Mouse (Mus musculus) layer of hippocampus, postnatal 14 days (tissue): ENCODE measurements around the gene Lamc1. TPM values are rescaled to one million over a fixed set of nuclear protein-coding genes. Genes with fewer than 3 reads are reported as not detected.
A peak's percentile ranks its signal among the peaks of the same experiment; 100 is the strongest.
"Not testable (repeated sequence)": the region's sequence is repeated elsewhere in the genome, so short reads cannot be mapped to it uniquely, and the experiment has no call there.

ENCODE experiments used
- DNase-seq, 2 experiments: peaks; one replicate each; pipeline ENCODE4 v3.0.0; 2021 to 2022; ENCODE audit warnings: low spot score in 2 of 2, mixed read lengths in 1 of 2
- long read RNA-seq, 2 experiments: library from polyadenylated mRNA; stranded (forward); transcript quantifications; one replicate each; pipeline ENCODE4 v2.0.0; 2021
- total RNA-seq, 2 experiments: library from RNA; stranded (reverse); gene quantifications; 2 replicates each; pipeline ENCODE4 v1.2.3; 2021

Gene Lamc1
- total RNA-seq, result 10 to 100 TPM; 43.3 to 49.1 TPM
- long read RNA-seq, experiment 1, full-length matches to known transcripts, result 5 of 12 reads
- long read RNA-seq, experiment 1, partial matches to known transcripts, result 3 of 12 reads
- long read RNA-seq, experiment 1, other reads (novel, unspliced or antisense), result 4 of 12 reads
- long read RNA-seq, experiment 2, full-length matches to known transcripts, result 5 of 18 reads
- long read RNA-seq, experiment 2, partial matches to known transcripts, result 12 of 18 reads
- long read RNA-seq, experiment 2, other reads (novel, unspliced or antisense), result 1 of 18 reads

DNA sequence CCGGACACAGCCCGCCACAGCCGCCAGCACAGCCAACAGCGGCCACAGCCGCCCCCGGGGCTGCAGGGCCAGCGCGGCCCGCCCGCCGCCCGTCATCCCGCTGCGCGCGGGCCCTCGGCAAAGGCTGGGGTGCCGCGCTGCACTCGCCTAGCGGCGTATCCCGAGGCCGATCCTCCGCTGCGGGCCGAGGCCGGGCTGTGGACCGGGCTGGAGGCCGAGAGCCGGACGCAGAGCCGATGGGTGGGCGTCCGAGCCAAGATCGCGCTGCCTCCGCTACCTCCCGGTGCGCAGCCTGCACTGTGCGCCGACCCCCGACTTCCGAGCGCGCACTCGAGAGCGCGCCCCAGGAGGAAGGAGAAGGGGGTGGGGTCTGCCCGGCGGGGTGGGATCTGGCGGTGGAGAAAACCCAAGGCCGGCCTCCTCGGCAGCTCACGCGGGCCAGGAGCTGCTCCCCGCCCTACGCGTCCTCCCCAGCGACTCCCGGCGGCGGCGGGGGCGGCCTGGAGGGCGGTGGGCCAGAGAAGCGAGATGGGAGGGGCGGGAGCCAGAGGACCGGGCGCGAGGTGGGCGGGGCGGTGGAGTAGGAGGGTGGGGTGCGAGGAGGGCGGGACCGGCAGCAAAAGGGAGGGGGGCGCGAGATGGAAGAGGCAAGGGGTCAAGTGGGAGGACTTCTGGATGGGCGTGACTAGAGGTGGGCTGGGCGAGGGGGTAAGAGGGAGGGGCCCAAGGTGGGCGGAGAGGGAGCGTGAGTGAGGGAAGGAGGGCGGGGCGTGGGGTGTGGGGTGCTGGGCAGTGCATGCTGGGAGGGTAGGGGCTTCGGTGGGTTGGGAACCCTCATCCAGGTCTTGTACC lies at the start of gene Lamc1:
TSS of gene Lamc1 (minus strand) at position 343 of the 852 bp plus-strand sequence.
- peak; percentile 85 to 89 for DNase-seq

DNA sequence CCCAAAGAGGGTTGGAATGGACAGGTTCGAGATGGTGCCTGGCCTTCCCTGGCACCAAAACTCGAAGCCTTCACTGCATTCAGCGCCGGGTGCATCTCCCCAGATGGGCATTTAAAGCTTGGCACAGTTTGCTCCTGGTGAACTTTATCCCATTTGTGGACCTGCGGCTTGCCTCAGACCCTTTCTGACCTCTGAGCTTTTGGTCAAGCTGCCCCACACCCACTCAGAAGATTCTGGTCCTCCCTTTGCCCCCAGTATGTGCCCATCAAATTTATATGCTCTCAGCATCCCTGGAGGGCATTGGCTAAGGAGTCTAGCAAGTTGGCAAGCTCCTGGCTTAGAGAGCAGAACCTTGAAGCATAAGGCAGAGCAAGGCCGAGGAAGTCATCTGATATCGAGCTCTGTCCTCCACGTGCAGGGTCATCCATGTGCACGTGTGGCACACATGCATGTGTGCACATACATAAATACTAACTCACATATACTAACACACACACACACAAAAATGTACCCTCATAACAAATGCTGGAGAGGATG lies 48.2 kb upstream of the Lamc1 start:
- DNase-seq, result no peak

DNA sequence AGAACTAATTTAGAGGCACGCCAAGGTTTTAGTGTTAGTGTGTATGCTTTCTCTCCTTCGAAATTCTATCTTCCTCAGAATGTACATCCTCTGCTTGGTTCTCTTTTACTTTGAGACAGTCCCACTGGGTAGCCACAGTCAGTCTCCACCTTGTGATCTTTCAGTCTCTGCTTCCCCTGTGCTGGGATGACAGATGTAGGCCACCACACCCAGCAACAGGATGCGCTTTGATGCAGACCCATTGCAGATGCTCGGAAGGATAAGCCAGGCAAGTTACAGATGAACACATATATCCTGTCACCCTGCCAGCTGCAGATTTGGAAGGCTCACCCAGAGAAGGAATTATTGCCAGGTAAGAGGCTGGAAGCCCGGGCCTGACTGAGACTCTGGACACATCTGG lies 47.2 kb upstream of the Lamc1 start:
- DNase-seq, result no peak

DNA sequence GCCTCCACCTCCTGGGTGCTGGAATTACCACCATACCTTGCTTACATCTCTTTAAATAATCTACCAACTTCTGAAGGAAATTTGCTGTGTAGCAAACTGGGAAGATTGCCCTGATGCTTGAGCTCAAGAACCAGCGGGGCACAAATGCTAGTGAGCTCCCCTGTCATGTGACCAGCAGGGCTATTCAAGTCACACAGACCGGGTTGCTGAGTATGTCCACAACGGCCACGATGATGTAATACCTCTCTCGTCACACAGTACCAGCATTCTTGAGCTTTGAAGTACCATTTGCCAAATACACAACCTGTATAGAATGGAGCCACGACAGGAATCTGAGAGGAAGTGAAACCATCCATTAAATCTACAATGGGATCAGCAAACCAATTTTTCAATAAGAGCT lies 46.0 kb upstream of the Lamc1 start:
- DNase-seq, result no peak

DNA sequence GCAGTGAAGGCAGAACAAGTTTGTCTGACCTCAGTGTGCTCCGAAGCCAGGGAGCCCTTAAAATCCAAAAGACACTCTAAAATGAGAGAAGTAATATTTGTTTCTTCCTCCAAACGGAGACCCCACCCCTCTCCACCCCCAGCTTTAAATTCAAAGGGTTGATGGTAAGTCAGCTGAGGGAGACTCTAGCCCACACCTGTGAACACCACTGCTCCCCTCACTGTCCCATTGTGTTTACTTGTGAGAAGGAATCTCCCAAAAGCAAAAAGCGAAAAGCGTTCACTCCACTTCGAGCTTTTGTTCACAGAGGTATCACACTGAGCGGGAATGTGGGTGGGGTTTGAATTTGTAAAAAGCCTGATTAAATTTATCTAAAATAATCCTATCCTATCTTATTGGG lies 43.9 kb upstream of the Lamc1 start:
- DNase-seq, result no peak

DNA sequence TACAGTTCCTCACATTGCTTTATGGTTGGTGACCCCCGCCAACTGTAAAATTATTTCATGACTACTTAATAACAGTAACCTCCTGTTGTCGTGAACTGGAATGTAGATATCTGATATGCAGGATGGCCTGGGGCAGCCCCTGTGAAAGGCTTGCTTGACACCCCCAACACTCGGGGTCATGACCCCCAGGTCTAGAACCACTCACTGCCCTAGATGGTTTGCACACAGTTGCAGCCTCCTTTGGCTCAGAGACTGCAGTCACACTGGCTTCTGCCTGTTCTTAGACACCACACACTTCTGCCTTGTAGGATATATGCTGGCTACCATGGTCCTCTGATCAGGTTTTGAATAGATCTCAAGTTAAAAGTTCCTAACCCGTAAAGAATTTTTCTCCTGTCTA lies 41.5 kb upstream of the Lamc1 start:
- DNase-seq, result no peak

DNA sequence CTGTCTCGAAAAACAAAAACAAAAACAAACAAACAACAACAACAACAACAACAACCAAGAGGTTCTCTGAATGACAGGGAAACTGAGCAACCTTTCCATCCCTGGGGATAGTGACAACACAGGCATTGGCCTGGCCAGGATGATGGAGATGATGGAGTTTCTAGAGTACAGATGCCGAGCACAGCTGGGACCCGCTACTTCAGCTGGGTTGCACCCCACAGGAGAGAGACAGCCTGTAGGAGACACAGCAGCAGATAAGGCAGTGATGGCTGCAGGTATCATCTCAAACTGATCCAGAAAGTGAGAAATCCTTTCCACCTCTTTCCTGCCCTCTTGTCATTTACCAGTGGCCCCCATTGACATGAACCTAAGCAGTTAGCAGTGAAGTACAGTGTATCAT lies 39.3 kb upstream of the Lamc1 start:
- no peak for DNase-seq

DNA sequence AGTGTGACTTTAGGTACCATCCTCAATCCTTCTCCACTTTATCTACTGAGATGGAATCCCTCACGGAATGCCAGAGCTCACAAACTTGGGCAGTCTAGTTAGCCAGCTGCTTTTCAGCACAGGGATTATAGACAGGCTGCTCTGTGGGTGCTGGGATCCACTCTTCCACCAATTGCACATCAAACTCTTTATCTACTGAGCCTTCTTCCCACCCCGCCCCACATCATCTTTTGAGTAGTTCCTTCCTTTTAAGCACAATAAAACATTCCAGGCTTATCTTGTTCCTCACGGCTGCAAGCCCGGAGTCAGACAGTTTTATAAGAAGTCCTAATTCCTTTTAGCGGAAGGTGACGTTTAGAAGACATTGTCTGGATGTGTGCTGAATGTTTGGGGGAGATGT lies 36.4 kb upstream of the Lamc1 start:
- no peak for DNase-seq

DNA sequence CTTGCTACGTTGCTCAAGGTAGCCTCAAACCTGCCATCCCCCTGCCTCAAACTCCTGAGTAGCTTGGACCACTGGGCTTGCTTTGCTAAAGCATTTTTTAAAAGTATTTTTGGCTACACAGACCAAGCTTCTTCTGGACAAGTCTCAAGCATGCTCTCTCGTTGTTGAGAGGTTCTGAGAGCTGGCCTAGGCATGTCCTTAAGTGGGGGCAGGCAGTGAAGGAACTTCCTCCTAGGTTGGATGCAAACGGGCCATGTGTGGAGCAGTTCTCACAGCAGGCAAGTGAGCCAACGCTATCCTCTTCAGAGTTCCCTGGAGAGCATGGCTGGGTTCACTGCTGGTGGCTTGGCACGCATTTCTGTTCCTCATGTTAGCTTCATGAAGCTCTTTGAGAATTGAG lies 34.5 kb upstream of the Lamc1 start:
- no peak for DNase-seq

DNA sequence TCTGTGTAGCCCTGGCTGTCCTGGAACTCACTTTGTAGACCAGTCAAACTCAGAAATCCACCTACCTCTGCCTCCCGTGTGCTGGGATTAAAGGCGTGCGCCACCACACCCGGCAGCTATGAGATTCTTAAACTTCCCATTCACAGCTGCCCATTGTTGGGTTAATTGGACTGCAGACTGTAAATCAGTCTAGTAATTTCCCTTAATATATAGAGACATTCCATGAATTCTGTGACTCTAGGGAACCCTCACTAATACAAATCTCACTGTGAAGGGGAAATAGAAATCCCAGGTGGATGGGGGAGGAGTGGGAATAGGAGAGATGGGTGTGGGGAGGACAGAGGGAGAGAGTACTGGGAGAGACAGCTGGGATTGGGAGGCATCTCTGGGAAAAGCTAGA lies 29.3 kb upstream of the Lamc1 start:
- DNase-seq, result no peak

DNA sequence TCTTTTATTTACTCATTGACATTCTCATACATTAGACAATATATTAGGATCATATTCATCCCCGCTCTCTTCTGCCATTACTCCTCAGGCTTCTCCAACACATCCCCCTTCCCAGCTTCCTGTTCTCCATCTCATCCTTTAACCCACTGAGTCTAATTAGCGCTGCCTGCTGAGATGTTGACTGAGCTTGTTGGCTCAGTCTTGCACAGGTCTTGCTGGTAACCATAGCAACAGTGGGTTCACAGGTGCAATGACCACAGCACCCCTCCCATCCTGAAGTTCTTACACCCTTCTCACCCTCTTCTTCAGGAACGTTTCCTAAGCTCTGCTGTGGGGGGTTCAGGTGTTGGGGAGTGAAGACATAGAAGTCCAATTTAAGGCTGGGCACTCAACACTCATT lies 28.0 kb upstream of the Lamc1 start:
- DNase-seq, result no peak

DNA sequence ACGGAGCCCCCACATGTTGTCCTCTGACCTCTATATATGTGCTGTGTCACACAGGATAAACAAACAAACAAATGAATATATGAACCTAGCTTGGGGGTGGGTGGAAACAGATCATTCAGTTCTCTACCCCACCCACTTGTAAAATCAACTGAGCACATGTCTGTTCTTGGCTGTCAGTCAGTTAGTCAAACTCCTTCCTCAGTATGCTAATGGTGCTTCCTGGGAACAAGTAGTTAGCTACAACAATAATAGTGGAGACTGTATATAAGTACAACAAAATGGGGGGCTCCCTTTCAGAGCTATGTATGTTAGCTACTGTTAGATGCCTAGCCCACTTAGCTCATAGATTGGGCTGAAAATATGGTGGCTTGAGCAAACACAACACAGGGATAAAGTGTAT lies 24.6 kb upstream of the Lamc1 start:
- DNase-seq, result peak in 1 of 2 experiments; percentile 31

DNA sequence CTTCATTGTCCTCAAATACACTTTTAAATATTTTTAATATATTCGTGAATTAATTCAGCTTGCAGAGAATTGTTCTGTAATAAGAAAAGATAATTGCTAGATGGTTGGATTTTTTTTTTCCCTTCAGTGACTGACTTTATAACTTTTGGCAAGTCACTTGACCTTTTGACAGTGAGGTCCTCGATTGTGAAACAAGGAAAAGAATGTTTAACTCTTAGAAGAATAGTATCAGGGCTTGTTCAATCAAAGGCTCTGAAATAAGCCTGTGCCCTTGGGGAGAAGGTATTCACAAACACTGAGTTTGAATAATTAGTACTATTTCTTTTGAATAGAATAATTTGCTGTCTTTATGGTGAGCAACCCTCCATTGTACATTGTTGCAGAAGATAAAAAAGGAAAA lies 21.9 kb upstream of the Lamc1 start:
- DNase-seq, result no peak

DNA sequence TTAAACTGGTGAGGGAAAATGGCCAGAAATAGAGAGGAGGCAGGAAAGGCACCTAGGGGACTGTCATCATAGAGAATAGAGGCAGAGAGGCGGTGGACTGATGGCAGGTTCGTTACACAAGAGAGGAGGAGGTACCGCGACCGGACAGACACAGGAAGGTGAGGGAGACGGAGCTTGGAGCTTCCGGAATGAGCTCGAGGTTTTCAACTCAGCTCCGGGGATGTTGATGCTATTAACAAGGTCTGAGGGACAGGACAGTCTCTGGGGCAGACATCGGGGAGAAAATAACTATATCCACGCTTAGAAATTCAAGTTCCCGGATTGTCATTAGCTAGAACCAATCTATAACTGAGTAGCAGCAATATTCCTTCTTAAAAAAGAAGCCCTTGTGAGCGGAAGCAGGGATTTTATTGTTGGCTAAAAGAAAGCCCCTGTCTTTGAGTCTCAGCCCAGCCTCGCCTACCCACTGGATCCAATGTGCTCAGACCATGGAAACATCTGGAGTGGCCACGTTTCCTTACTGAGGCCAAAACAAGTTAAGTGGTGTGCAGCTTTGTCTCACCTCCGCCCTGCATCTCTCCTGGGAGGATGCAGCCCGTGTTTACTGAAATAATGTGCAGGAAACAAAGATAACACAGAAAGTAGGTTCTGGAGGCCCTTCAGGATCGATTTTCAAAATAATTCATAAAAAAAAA lies 21.3 kb upstream of the Lamc1 start:
- no peak for DNase-seq

DNA sequence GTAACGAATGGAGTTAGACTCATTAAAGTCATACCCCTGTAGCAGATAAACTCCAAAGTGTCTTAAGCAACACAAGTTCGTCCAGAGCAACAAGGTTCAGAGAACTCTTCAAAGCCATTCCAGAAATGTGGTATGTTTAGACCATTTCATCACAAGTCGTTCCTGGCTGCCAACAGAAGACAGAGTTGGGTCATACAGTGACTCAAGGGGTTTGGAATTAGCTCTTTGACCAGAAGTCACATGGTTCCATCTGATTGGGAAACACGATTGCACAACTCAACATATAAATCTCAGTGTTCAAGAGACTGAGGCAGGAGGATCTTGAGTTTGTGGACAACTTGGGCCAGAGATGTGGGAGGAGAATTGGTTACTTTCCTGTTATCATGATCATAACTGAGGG lies 18.4 kb upstream of the Lamc1 start:
- no peak for DNase-seq

DNA sequence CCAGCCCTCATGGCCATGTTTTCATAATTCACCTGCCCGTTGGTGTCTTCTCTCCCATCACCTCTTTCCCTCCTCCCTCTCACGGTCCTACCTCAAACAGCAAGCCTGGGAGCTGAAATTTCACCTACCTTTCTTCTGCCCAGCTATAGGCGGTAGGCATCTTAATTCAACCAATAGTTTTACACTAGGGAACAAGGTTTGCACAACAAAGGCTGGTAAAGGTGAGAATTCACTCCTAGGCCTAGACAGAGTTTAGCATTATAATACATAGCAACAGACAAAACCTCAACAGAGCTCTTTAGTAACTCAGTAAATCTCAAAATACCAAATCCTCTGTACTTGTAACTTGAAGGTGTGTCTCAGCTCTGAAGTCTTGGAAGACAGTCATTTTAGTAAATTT lies 15.1 kb upstream of the Lamc1 start:
- no peak for DNase-seq

DNA sequence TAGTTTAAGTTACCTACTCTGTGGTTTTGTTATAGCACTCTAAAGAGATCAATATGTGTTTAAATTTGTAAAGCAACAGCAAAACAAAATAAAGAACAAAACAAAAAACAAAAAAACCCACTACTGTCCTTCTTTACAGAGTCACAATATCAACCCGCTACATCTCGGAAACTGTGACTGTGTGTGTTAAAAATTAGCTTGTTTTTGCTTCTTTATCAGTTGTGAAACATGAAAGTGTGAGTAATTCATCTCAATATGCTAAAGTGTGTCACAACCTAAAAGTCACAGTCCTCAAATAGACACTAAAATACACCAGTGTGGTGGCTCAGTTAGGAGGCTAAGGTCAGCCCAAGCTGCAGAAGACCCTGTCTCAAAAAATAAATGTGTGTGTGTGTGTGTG lies 14.5 kb upstream of the Lamc1 start:
- DNase-seq, result no peak

DNA sequence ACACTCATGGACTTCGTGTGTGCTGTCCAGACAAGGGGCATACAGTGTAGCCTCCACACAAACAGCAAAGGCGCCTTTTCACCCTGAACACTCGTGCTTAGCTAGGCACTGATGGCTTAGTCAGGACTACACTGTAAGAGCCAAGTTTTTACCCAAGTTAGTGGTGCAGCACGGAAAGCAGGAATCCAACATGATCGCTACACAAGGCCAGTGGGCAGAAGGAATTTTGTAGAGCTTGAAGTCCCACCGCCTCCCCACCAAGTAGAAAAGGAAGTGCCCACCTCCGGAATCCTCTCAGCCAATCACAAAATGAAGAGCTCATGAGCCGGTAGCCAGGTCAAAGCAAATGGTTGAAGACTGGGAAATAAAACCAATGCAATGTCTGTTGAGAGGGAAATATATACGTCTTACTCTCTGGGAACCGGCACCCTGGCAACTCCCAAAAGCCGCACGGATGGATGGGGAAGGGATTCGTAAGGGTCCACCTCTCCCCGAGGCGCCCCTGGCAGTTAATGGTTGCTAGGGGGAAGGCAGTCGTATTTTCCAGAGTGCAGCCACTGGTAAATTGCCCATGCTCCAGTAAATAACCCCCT lies 13.2 kb upstream of the Lamc1 start:
- DNase-seq, result no peak

DNA sequence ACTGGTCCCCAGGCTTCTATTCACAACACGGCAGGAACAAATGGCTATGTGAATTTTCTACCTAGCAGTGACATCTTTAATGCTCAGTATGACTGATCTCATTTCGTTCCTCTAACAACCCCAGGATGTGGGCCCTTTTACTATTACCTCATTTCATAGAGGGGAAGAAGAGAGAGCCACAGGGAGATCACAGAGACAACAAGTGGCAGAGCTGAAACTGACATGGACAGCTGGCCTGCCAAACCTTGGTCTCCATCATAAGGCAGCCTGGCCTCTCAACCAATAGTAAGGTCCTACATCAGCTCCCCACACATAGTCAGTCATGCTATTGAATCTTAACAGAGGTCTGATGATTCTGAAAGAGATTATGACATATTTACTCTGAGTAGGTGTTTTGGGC lies 12.4 kb upstream of the Lamc1 start:
- no peak for DNase-seq

DNA sequence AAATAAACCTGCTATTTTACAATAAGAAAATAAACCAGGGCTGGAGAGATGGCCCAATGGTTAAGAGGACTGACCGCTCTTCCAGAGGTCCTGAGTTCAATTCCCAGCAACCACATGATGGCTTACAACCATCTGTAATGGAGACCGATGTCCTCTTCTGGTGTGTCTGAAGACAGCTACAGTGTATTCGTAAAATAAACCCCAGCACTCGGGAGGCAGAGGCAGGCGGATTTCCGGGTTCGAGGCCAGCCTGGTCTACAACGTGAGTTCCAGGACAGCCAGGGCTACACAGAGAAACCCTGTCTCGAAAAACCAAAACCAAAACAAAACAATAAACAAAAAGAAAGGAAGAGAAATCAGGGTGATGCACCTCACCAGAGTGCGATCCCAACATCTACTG lies 2.9 kb upstream of the Lamc1 start:
- DNase-seq, result not testable (repeated sequence)

DNA sequence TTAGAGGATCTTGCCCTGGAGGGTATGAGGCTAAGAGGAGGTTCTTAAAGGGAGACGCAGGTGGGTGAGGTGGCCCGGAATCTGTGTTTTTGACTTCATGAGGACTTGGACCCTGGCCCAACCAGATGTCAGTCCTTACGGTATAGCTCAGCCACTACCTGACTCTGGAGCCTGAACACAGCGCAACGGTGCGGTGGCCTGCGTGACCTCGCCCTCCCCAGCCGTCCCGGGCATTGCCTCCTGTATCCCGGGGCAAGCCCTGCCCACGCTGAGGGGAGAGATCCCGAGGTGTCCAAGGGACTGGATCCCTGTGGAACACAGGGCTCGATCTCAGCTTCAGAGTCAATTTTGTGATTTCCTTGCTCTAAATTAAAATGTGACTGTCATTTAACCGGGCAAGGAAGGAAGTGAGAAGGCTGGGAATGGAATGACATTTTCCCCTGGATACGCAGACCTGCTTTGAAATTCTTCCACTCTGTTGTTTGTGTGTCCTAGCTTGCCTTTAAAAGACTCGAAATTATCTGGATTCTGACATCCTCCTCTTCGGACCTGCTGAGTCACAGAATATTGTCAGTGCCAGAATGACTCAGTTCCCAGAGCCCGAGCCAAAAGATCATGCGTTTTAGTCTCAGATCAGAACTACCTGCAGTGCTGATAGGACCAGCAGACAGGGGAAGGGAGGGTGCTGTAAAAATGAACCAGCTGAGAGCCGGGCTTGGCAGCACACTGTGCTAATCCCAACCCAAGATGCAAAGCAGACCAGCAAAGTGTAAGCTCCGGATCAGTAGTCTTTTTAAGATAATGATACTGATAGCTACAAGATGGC lies 923 bp upstream of the Lamc1 start:
- DNase-seq, result peak in 1 of 2 experiments; percentile 28
